Mouse (Mus musculus) common myeloid progenitor, adult 5-6 weeks (primary cell): ENCODE results near the gene Zfp961. TPM values are rescaled to one million over a fixed set of nuclear protein-coding genes. Genes with fewer than 3 reads are reported as not detected.
"Not testable (repeated sequence)": the region's sequence is repeated elsewhere in the genome, so short reads cannot be mapped to it uniquely, and the experiment has no call there.

Experiments
- ATAC-seq: replicated peaks from 2 replicates; pipeline ENCODE4 v1.8.0; 2016; ENCODE audit warnings: low read depth, mild to moderate bottlenecking, moderate TSS enrichment, inconsistent platforms; ENCODE audit not compliant: poor library complexity, severe bottlenecking
- total RNA-seq: library from RNA; stranded (forward); fragments of 200-1000, 187-1606 nt; gene quantifications from 2 replicates; pipeline ENCODE4 v1.2.3, GENCODE M21; 2017

Zfp961 gene
- total RNA-seq, 1 experiment from 2014 or later = 21.8 TPM

DNA sequence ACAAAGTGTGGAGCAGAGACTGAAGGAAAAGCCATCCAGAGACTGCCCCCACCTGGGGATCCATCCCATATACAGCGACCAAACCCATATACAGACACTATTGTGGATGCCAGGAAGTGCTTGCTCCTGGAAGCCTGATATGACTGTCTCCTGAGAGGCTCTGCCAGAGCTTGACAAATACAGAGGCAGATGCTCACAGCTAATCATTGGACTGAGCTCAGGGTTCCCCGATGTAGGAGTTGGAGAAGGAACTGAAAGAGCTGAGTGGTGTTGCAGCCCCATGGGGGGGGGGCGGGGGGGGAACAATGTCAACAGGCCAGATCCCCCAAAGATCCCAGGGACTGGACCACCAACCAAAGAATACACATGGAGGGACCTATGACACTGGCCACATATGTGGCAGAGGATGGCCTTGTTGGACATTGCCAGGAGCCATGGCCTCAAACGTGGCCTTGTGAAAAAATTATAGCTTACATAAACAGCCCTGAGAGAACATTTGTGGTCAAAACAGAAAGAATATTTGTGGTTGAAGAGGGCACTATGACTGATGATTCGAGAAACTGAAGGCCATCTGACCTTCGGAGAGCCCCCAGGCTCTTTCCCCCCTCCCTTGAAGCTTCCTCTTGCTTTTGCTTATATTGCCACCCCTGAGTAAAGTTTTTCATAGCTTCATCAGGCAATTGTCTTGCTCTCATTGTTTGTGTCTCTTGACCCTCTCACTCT lies 62.8 kb downstream of the Zfp961 start:
- not testable (repeated sequence) for ATAC-seq

DNA sequence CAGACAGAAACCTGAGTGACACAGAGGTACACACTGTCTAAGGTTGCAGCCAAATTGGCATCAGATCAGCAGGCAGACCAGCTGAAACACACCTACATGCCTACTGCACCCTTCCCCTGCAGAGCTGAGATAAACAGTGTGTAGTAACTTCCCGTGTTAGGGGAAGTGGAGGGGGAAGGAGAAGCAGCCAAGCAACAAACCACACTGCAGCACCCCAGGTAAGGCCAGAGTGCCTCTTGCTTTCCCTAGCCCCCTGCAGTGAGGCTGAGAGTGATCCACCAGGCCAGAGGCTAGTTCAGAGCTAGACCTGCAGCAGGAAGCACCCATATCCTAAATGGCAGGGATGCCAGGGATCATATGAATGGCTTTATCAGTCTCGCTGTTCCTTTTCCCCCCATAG lies 66.5 kb downstream of the Zfp961 start:
- ATAC-seq = peak; percentile 74

DNA sequence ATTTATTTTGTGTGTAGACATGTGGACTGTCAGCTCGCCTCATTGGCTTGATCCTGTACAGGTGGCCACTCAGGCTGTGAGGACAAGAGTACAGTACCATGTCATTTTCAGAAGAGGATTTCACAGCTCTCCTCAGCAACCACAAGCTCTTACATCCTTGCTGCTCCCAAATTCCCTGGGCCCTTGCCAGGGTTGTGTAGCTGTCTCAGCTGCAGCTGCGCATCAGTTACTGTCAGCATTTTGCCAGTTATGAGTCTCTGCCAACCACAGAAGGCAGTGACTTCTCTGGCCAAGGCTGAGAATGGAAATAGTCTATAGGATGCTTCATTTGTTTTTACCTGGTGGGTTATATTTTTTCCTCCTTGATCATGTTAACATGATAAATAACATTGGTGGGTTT lies 67.3 kb downstream of the Zfp961 start:
- no peak for ATAC-seq

DNA sequence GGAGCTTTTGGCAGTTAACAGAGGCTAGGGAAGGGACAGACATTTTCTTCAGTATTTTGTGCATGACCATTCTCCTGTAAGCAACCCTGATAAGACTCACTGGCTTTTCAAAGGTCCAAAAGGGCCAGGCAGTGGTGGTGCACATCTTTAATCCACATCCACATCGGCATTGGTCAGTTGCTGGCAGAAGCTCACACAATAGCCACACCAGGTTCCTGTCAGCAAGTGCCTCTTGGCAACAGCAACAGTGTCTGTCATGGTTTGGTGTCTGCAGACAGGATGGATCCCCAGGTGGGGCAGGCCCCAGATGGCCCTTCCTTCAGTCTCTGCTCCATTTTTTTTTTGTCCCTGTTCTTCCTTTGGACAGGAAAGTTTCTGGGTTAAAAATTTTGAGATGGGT lies 68.2 kb downstream of the Zfp961 start:
- ATAC-seq = not testable (repeated sequence)

DNA sequence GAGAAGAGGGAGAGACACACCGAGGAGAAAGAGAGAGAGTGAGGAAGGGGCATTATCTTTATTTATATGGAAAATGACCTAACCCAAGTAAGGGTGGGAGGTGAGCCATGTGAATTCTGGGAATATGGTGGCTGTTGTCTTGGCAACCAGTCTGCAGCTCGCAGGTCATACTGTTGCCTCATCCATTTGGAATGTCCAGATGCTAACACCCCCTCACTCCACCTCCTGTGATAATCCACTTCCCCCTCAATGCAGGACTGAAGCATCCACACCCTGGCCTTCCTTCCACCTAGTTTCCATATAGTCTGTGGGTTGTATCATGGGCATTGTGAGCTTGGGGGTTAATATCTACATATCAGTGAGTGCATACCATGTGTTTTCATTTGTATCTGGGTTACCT lies 69.0 kb downstream of the Zfp961 start:
- no peak for ATAC-seq

DNA sequence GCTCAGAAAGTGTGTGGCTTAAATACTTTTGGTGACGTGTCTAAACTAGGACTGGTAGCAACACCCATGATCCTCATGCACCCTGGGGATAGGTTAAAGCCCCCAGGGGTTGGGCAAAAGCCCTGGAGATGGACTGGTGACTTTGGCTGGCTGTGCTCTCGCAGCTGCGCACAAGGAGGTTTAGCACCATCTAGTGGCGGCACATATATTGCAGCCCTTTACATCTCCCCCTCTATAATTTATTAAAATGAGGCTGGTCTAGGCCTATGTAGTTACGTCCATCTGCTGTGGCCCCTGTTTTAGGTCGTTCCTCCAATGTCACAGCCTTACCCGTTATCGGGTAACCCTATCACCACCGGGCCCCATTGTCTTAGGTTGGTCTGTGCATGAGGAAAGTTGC lies 74.0 kb downstream of the Zfp961 start:
- ATAC-seq = not testable (repeated sequence)

DNA sequence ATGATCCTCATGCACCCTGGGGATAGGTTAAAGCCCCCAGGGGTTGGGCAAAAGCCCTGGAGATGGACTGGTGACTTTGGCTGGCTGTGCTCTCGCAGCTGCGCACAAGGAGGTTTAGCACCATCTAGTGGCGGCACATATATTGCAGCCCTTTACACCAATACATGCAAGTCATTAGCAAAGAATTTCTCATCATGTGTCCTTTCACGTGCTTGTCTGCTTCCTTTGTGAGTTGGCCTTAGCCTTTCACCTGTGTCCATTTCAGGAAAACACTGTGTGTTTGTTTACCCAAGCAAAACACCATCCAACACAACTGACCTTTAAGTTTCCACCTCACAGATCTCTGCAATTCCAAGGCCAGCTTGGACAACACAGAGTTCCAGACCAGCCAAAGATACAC lies 82.1 kb downstream of the Zfp961 start:
- ATAC-seq = 0 out of 2 replicates have a peak, but pooled peaks have one; percentile 45

DNA sequence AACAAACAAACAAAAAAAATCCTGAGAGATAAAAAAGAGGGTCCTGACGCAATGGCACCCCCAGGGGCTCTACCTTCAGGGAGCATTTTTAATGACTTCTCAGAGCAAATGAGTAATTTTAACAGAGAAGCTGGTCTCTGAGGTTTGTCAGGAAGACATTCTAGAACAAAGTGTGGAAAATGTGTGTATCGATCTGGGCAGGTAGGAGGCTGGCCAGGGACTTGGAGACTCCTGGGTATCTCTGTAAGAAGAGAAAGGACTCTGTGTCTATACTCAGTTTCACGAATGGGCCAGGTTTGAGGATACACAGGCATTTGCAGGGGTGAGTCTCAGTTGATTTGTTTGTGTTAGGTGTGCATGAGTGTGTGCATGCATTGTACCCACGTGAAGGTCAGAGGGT lies 90.1 kb downstream of the Zfp961 start, which contains the start of gene Olfr372:
Gene Olfr372, plus strand, starts transcription at position 301 of the 400 bp plus-strand sequence.
- ATAC-seq = not testable (repeated sequence)

DNA sequence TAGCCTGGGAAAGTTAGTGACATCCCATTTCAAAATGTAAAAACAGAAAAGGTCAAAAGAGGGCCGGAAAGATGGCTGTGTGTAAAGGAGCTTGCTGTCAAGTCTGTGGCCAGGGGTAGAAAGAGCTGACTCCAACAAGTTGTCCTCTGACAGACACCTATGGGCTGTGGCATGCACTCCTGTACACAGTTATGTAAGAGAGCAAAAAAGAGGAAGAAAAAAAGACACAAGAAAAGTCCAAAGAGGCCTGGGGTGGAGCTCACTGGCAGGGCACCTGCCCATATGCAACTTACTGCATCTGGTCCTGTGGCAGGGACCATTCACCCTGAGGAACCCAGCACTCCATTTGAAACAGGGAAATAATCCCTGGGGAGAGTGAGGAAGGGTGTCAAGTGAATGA lies 91.7 kb downstream of the Zfp961 start:
- peak; percentile 29; the same call in 1 of the 2 replicates for ATAC-seq

Other genes starting within 250 kb of the Zfp961 start
- gene B3gnt3, start 249.2 kb upstream of the Zfp961 start, total RNA-seq = 0.23 TPM in 1 of 2 replicates, not detected in the other
- 64.3 and 91.5 TPM in 2 replicates for gene Fcho1, start 225.3 kb upstream of the Zfp961 start, total RNA-seq
- gene Zfp709, start 69.0 kb upstream of the Zfp961 start, total RNA-seq = 7.5 and 8.8 TPM in 2 replicates
- 8.7 and 8.8 TPM in 2 replicates for gene Zfp882, start 42.4 kb upstream of the Zfp961 start, total RNA-seq
- 12.7 and 13.5 TPM in 2 replicates for gene Zfp617, start 42.4 kb upstream of the Zfp961 start, total RNA-seq
- gene Cyp4f18, start 58.6 kb downstream of the Zfp961 start, total RNA-seq = 0.64 and 1.6 TPM in 2 replicates
- not detected in 2 replicates for gene Olfr372, start 90.2 kb downstream of the Zfp961 start, total RNA-seq
- not detected in 2 replicates for gene Olfr373, start 132.1 kb downstream of the Zfp961 start, total RNA-seq
- not detected in 2 replicates for gene Olfr374, start 156.0 kb downstream of the Zfp961 start, total RNA-seq
- gene Tpm4, start 183.9 kb downstream of the Zfp961 start, total RNA-seq = 77.0 and 102 TPM in 2 replicates
- 275 and 303 TPM in 2 replicates for gene Rab8a, start 210.2 kb downstream of the Zfp961 start, total RNA-seq
- 7.9 and 9.8 TPM in 2 replicates for gene Hsh2d, start 238.6 kb downstream of the Zfp961 start, total RNA-seq